Mouse (Mus musculus) intestine, postnatal 0 days (tissue): Measurements from ENCODE around the gene Dnmt3l. TPM values are rescaled to one million over a fixed set of nuclear protein-coding genes. Genes with fewer than 3 reads are reported as not detected.

ENCODE experiments used
- ATAC-seq: fragments of 200-750 bp; cut with Nextera tagmentation; 2 replicates; pipeline ENCODE4 v1.8.0; 2017; ENCODE audit warnings: mild to moderate bottlenecking, moderate TSS enrichment, moderate library complexity
- H3K27ac ChIP-seq: fragments of 300-500 bp; sonication (generic); 2 replicates; pipeline ENCODE4 v1.5.1; 2014; ENCODE audit warnings: mild to moderate bottlenecking, low read depth, low read length, moderate library complexity
- H3K27me3 ChIP-seq: fragments of 300-500 bp; sonication (generic); replicated peaks from 2 replicates; pipeline ENCODE4 v1.6.1; 2014; ENCODE audit warnings: low read length, mixed read lengths; ENCODE audit not compliant: control insufficient read depth, insufficient read depth
- H3K36me3 ChIP-seq: fragments of 300-500 bp; sonication (generic); 2 replicates; pipeline ENCODE4 v1.6.1; 2014; ENCODE audit warnings: mild to moderate bottlenecking, moderate library complexity; ENCODE audit not compliant: control insufficient read depth, insufficient read depth
- H3K4me1 ChIP-seq: fragments of 300-500 bp; sonication (generic); replicated peaks from 2 replicates; pipeline ENCODE4 v1.6.1; 2014; ENCODE audit warnings: antibody characterized with exemption, low read length, mixed read lengths; ENCODE audit not compliant: control insufficient read depth, insufficient read depth
- H3K4me2 ChIP-seq: fragments of 300-500 bp; sonication (generic); replicated peaks from 2 replicates; pipeline ENCODE4 v1.6.1; 2014; ENCODE audit warnings: low read depth, mild to moderate bottlenecking, moderate library complexity
- H3K4me3 ChIP-seq: fragments of 300-500 bp; sonication (generic); 2 replicates; pipeline ENCODE4 v1.5.1; 2014; ENCODE audit warnings: low read depth, low read length
- H3K9ac ChIP-seq: fragments of 300-500 bp; sonication (generic); 2 replicates; pipeline ENCODE4 v1.6.1; 2014; ENCODE audit warnings: mild to moderate bottlenecking, low read depth, low read length
- H3K9me3 ChIP-seq: fragments of 300-500 bp; sonication (generic); 2 replicates; pipeline ENCODE4 v1.6.1; 2016; ENCODE audit warnings: mixed run types; ENCODE audit not compliant: control insufficient read depth
- CTCF ChIP-seq: sonication (generic); IDR thresholded peaks from 2 replicates; pipeline ENCODE4 v1.5.1; 2016; ENCODE audit warnings: low read depth, mild to moderate bottlenecking, control low read depth, antibody characterized with exemption, moderate library complexity
- WGBS: fragments of 180-500 bp; shearing (Covaris S2); extraction: QIAGEN DNeasy Blood & Tissue Kit; methylation state at CpG from one replicate; pipeline ENCODE4 v1.1.7; 2014; 5-methylcytosine and 5-hydroxymethylcytosine counted together
- polyA plus RNA-seq: library from polyadenylated mRNA; unstranded; fragments of >200 nt; fragmentation: Nextera tagmentation; extraction: Ambion mirVana; gene quantifications from 2 replicates; pipeline ENCODE4 v1.2.1, GENCODE M21; 2015

Dnmt3l gene
- polyA plus RNA-seq, 1 experiment from 2014 or later: 0.31 TPM

GRCm38 (mm10) chr10:78084073-78084472 is 42.3 kb downstream of the Dnmt3l start:
- Histone ChIP-seq H3K4me1 (no peaks in the 10 kb centered on the region), H3K9ac (no peak overlapping the region), H3K4me2 (no peak overlapping the region), H3K36me3 (0 out of 2 replicates have a peak, but pooled peaks cover 6% of the 10 kb centered on the region), H3K4me3 (no peak overlapping the region), H3K9me3 (no peaks in the 10 kb centered on the region), H3K27ac (no peak overlapping the region), H3K27me3 (no peaks in the 10 kb centered on the region)
- TF ChIP-seq CTCF: no peak
- WGBS: 50% methylated on average over 1 of the region's 1 CpGs
- ATAC-seq: no peak

GRCm38 (mm10) chr10:78085711-78086110 is 44.0 kb downstream of the Dnmt3l start:
- no peaks in the 10 kb centered on the region for H3K36me3 ChIP-seq
- H3K4me2 ChIP-seq: no peak overlapping the region
- H3K27me3 ChIP-seq: no peaks in the 10 kb centered on the region
- no peak overlapping the region for H3K27ac ChIP-seq
- no peak for ATAC-seq
- H3K4me3 ChIP-seq: no peak overlapping the region
- no peak for TF ChIP-seq CTCF
- H3K4me1 ChIP-seq: no peaks in the 10 kb centered on the region
- no peak overlapping the region for H3K9ac ChIP-seq
- no peaks in the 10 kb centered on the region for H3K9me3 ChIP-seq
- 96% methylated on average over 6 of the region's 6 CpGs for WGBS

GRCm38 (mm10) chr10:78086444-78087061 is 44.8 kb downstream of the Dnmt3l start:
- H3K4me2 ChIP-seq: no peak overlapping the region
- H3K27ac ChIP-seq: no peak overlapping the region
- H3K4me1 ChIP-seq: no peaks in the 10 kb centered on the region
- H3K36me3 ChIP-seq: no peaks in the 10 kb centered on the region
- WGBS: 71% methylated on average over 10 of the region's 10 CpGs
- no peak for ATAC-seq
- no peak overlapping the region for H3K9ac ChIP-seq
- H3K4me3 ChIP-seq: no peak overlapping the region
- no peaks in the 10 kb centered on the region for H3K9me3 ChIP-seq
- no peaks in the 10 kb centered on the region for H3K27me3 ChIP-seq
- no peak for TF ChIP-seq CTCF

DNA sequence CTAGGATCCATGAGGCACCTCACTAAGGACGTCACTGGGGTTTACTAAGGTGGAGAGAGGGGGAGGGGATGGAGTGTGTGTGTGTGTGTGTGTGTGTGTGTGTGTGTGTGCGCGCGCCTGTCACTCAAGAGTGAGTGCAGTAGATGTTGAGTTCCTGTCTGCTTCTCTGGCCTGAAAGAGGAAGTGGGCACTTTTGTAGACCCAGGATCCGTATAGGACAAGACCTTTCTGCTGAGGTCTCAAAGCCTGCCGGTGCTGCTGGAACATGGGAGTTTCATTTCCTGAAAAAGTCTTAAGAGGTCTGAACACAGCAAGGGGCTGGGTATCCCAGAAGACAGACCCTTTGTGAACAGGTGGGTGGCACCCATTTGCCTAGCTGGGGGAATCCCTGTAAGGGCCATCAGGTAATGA is 45.4 kb downstream of the Dnmt3l start:
- WGBS: 88% methylated on average over 6 of the region's 6 CpGs
- no peak overlapping the region for H3K4me3 ChIP-seq
- no peak for ATAC-seq

DNA sequence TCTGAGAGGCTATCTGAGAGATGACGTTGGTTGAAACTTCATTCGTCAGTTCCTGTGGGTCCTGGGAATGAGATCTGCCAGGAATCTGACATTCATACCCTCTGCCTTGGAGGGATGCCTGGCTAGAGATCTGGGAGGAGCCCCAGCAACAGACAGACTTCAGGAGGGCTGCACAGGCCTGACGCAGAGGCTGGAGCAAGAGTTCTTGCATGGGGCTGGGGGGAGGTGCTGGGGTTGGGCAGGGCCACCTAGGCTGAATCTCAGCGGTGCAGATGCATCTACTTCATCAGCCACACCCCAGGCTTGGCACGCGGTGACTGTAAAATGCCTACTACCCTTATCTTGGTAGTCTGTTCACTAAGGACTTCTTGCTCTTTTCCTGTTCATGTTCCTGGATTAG is 48.5 kb downstream of the Dnmt3l start:
- TF ChIP-seq CTCF: no peak
- Histone ChIP-seq H3K9me3 (no peaks in the 10 kb centered on the region), H3K4me2 (no peak overlapping the region), H3K4me3 (no peak overlapping the region), H3K27me3 (no peaks in the 10 kb centered on the region), H3K27ac (no peak overlapping the region), H3K9ac (no peak overlapping the region), H3K4me1 (no peaks in the 10 kb centered on the region), H3K36me3 (no peaks in the 10 kb centered on the region)
- peak; percentile 79 for ATAC-seq
- WGBS: 31% methylated on average over 6 of the region's 6 CpGs

More for the DNA sequence above, 45.4 kb downstream of the Dnmt3l start:
- H3K4me2 ChIP-seq: no peak overlapping the region
- H3K36me3 ChIP-seq: no peaks in the 10 kb centered on the region
- H3K27ac ChIP-seq: no peak overlapping the region
- no peaks in the 10 kb centered on the region for H3K9me3 ChIP-seq
- H3K4me1 ChIP-seq: no peaks in the 10 kb centered on the region
- TF ChIP-seq CTCF: no peak
- H3K9ac ChIP-seq: no peak overlapping the region
- H3K27me3 ChIP-seq: no peaks in the 10 kb centered on the region

GRCm38 (mm10) chr10:78090706-78091491 is 49.2 kb downstream of the Dnmt3l start:
- peak; percentile 58 for ATAC-seq
- Histone ChIP-seq H3K36me3 (no peaks in the 10 kb centered on the region), H3K27ac (no peak overlapping the region)

More at GRCm38 (mm10) chr10:78090706-78091491, 49.2 kb downstream of the Dnmt3l start:
- Histone ChIP-seq H3K4me3 (no peak overlapping the region), H3K4me1 (no peaks in the 10 kb centered on the region), H3K27me3 (no peaks in the 10 kb centered on the region), H3K9me3 (no peaks in the 10 kb centered on the region), H3K9ac (no peak overlapping the region), H3K4me2 (no peak overlapping the region)
- 66% methylated on average over 4 of the region's 4 CpGs for WGBS
- no peak for TF ChIP-seq CTCF
